Mouse (Mus musculus) embryo, embryonic 10.5 days (tissue): ENCODE results near the gene Scp2.
"Not testable (repeated sequence)": the region's sequence is repeated elsewhere in the genome, so short reads cannot be mapped to it uniquely, and the experiment has no call there.

Experiments used
- DNase-seq: peaks from one replicate; pipeline ENCODE4 v3.0.0-alpha.2; 2015; ENCODE audit warnings: low spot score

Scp2 gene

DNA sequence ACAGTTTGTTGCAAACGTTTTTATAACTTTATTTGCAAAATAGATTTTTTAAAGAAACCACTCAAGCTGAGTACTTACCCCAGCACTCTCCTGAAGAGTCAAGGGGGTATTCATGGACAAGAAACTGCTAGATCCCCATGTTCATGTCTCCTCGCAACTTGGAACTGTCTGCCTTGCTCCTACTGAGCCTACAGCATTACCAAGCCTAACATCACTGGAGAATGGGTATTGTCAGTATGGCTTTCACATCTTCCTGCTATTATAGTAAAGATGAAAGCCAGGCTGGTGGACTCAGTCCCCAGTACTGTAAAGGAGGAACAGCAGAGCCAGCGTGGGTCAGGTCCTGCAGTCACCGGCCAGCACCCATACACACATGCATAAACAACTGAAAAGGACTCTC lies 48.5 kb downstream of the Scp2 start, which contains the start of gene Podn:
Gene Podn, minus strand, starts transcription at position 101 of the 400 bp plus-strand sequence.
- no peak for DNase-seq

DNA sequence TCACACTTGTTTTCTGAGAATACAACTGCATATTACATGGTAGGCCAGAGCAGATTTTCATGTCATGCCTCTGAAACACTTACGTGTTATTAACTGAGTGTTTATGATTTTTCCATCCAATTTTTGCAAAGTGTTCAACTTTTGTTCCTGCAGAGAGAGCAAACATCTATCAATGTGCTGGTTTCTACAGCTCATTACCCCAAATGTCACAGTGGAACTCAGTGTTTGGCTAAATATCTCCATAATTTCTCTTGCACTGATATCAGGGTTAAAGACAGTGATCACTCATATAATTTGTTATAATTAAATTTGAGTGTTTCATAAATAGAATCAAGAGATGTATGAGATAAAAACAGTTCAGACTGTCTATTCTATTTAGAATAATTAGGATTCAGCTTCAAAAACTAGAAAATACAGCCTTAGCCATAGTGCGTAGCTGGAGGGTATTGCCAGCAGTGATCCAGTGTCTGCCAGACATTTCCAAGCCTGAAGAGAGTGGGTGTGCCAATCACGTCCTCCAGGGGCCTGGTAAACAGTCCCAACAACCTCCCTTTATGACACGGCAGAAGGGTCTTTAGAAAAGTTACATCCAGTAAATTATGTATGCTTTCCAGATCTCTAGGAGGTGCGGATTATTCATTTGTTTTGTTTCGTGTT lies 51.9 kb downstream of the Scp2 start:
- no peak for DNase-seq

DNA sequence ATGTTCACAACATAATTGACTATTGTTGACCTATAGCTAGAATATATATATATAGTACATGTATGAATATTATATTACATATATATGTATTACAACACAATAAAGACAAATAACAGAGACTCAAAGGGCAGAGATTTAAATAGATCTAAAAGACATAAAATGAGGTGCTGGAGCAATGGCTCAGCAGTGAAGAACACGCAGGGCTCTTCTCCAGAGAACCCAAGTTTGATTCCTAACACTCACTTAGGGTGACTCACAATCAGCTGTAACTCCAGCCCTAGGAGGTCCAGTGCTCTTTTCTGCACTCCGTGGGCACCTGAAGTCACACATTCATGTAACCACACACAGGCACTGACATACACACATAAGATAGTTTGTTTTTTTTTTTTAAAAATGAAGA lies 60.8 kb downstream of the Scp2 start:
- no peak for DNase-seq

DNA sequence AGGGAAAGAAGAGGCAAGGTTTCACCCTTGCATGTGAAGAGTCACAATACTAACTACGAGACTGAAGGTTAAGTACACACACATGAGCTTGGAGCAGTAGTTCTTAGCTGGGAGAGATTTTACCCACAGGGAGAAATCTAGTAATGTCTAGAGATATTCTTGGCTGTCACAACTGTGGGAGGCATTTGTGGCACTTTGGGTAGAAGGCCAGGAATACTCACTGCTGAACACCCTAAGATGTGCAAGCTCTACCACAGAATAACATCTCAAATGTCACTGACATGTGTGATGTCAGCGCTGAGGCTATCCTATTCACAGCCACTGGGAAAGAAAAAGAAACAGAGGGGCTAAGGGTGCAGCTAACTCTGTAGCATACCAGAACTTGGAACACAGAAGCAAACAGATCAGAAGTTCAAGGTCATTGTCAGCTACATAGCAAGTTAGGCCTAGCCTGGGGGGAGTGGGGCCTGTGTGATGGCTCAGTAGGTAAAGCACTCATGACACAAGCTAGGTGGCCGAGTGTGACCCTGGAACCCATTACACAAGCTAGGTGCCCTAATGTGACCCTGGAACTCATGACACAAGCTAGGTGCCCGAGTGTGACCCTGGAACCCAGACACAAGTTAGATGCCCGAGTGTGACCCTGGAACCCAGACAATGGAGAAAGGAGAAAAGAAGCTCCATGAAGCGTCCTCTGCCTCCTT lies 61.6 kb downstream of the Scp2 start:
- no peak for DNase-seq

DNA sequence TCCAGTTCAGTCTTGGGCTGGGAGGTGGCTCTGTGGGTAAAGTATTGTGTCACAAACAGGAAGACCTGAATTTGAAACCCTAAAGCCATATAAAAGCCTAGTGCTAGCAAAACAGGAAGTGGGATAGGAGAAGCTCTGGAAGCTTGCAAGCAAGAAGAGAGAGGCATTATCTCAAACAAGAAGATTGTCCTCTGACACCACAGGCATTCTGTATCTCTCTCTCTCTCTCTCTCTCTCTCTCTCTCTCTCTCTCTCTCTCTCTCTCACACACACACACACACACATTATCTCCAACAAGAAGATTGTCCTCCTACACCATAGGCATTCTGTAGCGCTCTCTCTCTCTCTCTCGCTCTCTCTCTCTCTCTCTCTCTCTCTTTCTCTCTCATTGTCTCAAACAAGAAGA lies 62.4 kb downstream of the Scp2 start:
- no peak for DNase-seq

DNA sequence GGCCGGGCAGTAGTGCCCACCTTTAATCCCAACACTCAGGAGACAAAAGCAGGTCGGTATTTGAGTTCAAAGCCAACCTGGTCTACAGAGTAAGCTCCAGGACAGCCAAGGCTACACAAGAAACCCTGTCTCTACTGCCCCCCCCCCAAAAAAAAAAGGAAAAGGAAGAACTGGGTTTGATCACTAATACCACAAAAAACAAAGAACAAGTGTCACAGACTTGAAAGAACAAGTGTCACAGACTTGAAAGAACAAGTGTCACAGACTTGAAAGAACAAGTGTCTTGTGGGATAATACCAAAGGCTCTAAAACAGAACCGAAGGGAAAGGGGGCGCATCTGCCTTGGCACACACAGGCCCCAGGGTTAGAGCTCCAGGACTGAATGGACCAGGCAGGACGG lies 63.9 kb downstream of the Scp2 start:
- DNase-seq = no peak

DNA sequence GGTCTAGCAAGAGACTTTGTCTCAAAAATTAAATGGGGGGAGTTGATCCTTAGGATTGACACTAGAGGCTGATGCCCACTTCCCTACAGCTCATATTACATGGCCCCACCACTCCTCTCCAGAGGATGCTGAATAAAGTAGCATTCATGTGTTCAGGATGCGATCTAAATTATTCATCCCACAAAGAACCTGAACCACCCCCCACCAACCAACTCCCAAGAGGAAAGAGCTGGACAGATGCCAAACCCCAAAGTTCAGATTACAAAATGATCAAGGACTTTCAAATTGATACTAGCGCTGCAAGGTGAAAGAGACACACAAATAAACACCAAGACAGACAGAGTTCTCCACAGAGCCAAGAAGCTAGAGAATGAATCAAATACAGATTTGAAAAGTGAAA lies 65.0 kb downstream of the Scp2 start:
- DNase-seq = no peak

DNA sequence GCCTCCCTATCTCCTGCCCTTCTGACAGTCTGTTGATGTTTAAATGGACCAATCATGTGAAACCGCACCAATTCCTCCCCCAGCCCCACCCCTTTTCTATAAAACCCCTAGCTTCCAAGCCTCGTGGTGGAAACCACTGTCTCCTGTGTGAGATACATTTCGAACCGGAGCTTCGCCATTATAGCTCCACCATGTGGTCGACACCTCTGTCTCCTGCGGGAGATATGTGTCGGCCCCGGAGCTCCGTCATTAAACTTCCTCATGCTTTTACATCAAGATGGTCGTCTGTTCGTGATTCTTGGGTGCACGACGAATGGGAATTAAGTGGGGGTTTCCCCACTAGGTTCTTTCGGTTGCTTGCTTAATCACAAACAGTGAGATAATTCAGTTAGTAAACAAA lies 65.6 kb downstream of the Scp2 start:
- not testable (repeated sequence) for DNase-seq

DNA sequence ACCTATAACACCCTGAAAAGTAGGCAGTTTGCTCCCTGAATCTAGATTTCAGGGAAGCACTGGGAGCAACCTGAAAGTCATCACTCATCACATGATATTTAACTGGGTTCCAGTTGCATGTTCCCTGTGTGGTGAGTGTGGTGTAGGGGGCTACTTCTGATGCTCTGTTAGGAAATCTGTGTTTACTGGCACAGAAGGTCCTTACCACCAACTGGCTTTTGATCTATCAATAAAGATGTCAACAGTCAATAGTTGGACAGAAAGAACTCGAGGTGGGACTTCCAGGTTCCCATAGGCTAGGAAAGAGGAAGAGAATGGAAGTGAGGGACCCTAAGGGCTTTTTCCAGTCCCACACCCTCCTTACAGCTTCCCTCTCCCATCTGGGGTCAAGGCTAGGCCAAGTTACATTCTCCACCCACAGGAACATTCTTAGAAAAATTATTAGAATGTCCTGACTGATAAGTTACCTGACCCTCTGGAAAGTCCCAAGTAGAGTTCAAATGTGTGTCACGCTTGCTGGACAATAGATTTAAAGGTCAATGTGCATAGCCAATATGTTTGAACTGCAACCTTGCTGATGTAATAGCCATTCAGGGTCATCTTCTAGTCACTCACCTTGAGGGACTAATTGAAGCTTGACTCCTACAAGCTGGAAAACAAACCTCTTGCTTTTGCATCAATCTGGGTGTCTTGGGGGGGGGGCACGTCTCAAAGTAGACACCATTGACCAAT lies 67.4 kb downstream of the Scp2 start:
- DNase-seq = no peak

DNA sequence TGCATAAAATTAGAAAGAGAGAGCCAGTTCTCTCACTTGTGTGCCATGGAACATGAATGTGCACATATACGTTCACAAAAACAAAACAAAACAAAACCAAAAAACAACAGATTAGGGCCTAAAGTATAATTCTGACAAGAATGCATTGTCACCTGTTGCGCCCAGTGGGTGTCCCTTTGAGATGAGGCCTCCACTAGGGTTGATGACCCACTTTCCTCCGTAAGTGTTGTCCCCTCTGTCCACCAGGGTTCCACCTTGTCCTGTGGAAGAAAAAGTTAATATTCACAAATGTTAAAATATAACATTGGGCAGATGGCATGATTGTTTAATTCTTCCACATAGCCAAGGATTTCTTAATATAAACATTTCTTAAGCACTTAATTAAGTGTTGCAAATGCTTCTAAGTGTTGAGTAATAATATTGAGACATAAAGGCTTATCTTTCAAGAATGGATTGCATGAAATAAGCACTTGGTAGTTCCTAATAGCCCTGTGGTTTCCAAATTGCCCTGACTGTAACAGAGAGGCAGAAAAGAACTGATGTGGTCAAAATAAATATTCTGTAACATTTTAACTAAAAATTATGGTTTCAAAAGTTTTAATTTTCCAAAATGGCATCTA lies 70.5 kb downstream of the Scp2 start:
- no peak for DNase-seq

DNA sequence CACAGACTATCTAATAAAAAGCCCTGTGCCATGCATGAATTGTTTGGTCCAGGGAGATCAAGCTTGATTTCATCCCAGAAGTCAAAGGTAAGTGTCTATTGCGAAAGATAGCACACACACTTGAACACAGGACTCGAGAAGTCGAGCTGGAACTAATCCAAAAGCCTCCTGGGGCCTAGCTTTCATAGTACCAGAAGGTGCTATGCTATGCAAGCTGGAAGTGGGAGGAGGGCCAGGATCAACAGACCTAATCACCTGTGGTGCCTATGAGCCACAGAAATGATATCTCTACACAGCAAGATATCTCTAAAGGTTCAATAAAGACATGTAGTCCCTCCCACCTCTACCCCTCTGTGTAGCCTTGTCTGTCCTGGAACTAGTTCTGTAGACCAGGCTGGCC lies 72.7 kb downstream of the Scp2 start:
- DNase-seq = no peak

DNA sequence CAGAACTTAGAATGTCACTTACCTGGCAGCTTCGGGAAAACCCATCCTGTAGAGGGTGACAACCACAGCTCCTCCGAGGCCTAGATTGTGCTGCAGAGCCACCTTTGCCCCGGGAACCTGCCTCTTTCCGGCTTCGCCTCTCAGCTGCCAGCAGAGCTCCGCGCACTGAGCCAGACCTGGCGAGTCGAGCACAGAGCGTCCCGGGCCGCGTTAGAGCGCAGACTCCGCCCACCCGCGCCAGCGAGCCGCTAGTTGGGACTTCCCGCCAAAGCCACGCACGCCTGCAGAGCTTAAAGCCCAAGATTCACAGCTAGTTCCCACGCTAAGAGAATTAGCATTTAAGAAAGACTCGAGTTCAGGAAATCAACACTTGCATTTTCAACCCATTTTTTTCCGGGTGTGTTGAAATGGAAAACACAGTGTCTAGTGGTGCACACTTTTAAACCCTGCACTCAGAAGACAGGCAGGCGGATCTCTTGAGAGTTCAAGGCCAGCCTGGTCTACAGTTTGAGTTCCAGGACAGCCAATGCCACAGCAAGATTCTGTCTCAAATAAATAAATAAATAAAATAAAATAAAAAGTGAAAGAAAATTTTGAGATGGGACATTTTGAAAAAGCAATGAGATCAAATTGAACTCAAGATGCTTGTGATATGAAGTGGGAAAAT lies 73.4 kb downstream of the Scp2 start:
- DNase-seq = peak; percentile 96

DNA sequence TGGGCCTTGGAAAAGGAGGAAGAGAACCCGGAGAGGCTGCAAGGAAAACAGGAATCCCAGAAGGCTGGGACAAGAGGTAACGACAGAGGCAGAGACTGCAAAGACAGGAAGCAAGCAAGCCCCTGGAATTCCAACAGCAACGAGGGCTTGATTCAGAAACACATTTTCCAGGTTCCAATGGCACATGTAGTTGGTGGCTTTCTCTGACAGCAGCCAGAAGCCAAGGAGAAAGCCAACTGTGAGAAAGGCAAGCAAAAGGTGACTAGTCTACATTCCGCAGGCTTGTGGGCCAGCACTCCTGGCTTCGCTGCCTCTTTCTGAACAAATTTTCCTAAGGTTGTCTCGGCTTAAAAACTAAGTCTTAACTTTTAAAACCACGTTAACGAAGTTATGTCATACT lies 74.1 kb downstream of the Scp2 start:
- DNase-seq = peak; percentile 28

DNA sequence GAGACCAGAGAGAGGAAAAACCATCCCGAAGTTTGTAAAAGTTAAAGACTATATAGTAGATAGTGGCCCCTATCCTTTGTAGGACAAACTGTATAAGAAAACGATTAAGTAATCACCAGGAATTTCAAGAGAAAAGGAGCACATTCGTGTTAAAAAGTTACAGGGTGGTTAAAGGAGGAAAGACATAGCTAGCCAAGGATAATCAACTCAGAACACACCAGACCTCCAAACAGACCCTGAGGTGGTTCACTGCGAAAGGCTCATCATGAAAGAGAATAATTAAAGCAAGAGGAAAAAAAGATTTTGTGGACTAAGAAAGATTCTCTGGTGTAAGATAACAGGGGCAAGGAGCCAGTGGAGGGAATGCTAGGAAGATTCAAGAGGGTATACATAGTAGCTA lies 74.5 kb downstream of the Scp2 start:
- no peak for DNase-seq

DNA sequence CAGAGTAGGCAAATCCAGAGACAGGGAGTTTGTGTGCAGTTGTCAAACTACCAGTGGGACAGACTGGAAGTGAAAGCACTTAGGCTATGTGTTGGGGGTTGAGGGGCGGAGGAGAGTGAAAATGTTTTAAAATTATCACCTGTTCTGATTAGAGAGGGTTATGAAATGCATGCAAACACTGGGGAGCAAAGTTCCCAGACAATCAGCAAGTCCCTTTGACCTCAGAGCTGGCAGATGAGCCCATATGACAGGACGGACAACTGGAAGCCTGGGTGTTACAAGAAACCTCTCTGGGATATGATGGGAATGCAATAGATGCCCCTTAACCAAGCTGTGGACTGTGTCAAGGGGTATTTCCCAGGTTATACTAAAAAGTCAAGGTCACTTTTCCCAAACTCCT lies 76.7 kb downstream of the Scp2 start:
- no peak for DNase-seq

DNA sequence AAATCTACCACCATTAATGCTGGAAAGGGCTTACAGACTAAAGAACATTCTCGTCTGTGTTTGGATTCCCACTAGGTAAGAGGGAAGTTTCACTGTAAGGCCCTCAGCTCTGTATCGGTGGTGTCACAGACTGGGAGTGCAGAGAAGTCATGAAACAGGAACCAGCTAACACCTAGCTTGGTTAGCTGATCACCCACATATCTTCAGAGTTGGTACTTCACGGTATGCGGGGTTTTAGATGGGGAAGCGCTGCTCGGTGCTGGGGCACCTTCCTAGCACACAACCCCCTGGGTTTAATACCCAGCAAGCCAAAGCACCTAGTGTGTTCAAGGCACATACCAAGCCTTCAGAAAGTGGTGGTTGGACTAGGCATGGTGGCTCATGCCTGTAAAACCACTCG lies 77.5 kb downstream of the Scp2 start:
- DNase-seq = no peak

DNA sequence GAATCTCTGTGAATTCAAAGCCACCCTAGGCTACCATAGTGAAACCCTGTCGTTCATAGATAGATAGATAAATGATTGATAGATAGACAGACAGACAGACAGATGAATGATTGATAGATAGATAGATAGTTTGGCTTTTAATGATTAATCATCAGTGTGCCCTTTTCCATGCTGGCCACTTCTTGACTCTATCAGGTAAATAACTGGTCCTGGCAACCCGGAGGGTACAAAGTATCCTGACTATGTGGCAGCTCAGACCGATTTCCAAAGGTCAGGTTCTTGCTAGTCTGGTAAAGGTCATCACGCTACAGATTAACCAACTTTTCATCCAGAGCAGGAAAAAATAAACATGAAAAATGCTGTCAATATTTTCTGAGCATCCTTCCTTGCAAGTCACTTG lies 78.2 kb downstream of the Scp2 start:
- no peak for DNase-seq

DNA sequence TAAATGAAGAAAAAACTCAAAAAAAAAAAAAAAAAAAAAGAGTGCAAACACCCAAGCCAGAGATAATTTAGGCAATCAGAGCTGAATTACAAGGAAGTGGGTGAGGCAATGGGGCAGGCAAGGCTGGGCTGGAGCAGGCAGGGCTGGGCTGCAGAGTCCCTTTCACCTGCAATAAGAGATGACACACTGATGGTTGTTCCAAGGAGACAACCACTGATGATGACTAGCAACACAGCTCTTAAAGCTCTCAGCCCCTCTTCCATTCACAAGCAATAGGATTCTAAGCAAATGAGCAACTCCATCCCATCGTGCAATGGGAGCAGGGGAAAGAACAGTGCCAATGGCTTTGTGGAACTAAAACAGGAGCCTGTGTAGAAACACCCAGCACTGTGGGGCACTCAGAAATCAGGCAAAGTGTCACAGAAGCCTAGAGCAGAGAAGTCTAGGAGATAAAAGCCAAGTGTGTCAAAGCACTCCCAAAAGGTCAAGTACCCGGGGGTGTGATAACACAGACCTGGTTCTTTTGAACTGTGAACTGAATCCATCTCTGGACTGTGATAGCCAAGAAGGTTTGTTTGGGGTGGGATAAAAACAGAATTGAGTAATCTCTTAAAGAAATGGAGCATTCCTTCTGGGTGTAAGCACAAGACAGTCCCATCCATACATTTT lies 79.5 kb downstream of the Scp2 start:
- no peak for DNase-seq

DNA sequence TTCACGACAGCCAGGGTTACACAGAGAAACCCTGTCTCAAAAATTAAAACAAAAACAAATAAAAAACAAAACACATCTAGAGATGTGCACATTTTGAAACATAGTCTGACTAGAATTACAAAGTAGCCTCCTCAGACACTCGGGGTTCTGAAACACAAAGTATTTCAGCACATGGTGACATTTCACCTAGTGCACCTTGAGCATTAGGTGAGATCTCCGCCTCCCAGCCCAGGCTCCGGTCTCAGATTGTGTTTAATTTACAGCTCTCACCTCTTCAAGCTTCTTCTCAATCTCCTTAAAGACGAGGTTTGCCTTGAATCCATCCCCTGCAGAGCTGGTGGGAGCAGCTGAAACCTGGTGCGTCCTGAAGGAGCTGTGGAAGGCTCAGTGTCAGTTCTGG lies 81.2 kb downstream of the Scp2 start:
- no peak for DNase-seq

DNA sequence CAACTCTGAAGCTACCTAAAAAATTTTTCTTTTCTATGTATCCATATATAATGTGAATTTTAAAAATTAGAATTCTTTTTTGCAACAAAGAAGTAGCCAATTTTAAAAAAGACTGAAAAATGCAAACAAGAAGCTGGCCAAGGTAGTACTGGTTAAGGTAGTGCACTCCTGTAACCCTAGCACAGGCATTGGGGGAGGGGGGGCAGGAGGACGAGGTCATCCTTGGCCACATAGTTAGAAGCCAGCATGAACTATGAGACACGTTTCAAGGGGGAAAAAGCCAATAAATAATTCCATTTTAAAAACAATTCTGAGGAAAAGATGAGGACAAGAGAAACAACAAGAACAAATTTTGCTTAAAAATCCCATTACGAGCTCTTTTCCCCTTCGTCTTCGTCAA lies 82.3 kb downstream of the Scp2 start:
- no peak for DNase-seq

DNA sequence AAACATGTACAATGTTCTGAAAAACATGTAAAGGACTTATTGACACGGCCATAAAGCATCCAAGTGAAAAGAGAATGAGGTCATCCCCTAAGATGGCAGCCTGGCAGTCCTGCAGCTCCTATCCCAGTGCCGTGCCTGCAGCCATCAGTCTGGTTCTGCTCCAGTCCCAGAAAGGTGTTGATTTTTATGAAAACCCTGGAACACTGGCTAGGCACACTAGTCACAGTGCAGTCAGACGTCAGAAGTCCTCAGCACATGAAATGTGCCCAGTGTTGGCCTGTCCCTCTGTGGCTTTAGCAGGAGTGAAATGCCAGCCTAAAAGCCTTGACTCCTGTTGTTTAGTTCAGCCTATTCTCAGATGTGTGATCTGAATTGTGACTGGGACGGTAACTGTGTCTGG lies 84.0 kb downstream of the Scp2 start:
- DNase-seq = no peak
